Mouse (Mus musculus) G1E (cell line): ENCODE measurements around the gene Fam169b.

ENCODE experiments used
- CTCF ChIP-seq: IDR thresholded peaks from 2 replicates; pipeline ENCODE4 v1.5.1; 2012; ENCODE audit warnings: low read depth, low read length, inconsistent platforms, mixed read lengths
- GATA2 ChIP-seq: IDR thresholded peaks from 2 replicates; pipeline ENCODE4 v1.6.1; 2012; ENCODE audit warnings: low read depth, low read length, inconsistent platforms, borderline replicate concordance

- TF ChIP-seq CTCF (no peak), GATA2 (no peak)
Measured at GRCm38 (mm10) chr7:68257767-68258166, 15.9 kb upstream of the Fam169b start.
